Mouse (Mus musculus): ENCODE measurements around the gene Skint3. TPM values are rescaled to one million over a fixed set of nuclear protein-coding genes. Genes with fewer than 3 reads are reported as not detected.

Gene Skint3
- polyA plus RNA-seq (2011; ENCODE audit: insufficient read depth, insufficient read length, low read depth, missing spikeins), result not detected in 2 replicates

DNA sequence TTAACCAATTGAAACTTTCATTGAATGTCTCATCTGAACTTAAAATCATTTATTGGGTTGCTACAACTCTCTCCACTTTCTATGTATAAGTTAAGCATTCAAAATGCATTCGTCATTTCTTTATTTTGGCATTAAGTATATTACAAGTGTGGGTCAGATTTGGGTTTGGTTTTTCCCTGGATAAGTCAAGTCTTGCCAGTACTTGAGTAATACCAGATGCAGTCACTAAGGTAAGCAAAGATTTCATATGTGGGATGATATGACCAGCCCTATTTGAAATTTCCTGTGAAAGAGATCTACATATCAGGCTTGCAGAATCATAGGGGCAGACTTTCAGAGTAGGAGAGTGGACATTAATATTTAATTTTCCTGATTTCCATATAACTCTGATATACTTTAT lies at the start of gene Skint3:
Gene Skint3, plus strand, starts transcription at position 301 of the 400 bp plus-strand sequence.
- H3K9ac ChIP-seq (ENCODE audit: low read depth, poor library complexity, severe bottlenecking), result no peak within 1 kb of the TSS
- no peak for TF ChIP-seq CTCF (IDR thresholded peaks at IDR 0.05; ENCODE audit: low read depth, low read length)
- TF ChIP-seq EP300 (IDR thresholded peaks at IDR 0.05; ENCODE audit: insufficient read depth, low read depth, low read length), result no peak
- TF ChIP-seq POLR2A (IDR thresholded peaks at IDR 0.05; ENCODE audit: insufficient read depth, low read length), result no peak
- no peak within 1 kb of the TSS for H3K4me3 ChIP-seq (ENCODE audit: low read depth, low read length)
- H3K4me1 ChIP-seq (ENCODE audit: control insufficient read depth, insufficient read depth, low read length), result no peaks in the 10 kb centered on the region
- H3K27ac ChIP-seq (ENCODE audit: insufficient read depth, low read length), result no peak within 1 kb of the TSS
- no peaks in the 10 kb centered on the region for H3K9me3 ChIP-seq (replicated peaks; ENCODE audit: control insufficient read depth, insufficient read depth, low read length, poor library complexity, severe bottlenecking)
- H3K27me3 ChIP-seq (ENCODE audit: control insufficient read depth, insufficient read depth, low read length, poor library complexity, severe bottlenecking), result no peaks in the 10 kb centered on the region
- no peaks in the 10 kb centered on the region for H3K36me3 ChIP-seq (ENCODE audit: control insufficient read depth, insufficient read depth, low read length, poor library complexity, severe bottlenecking)

DNA sequence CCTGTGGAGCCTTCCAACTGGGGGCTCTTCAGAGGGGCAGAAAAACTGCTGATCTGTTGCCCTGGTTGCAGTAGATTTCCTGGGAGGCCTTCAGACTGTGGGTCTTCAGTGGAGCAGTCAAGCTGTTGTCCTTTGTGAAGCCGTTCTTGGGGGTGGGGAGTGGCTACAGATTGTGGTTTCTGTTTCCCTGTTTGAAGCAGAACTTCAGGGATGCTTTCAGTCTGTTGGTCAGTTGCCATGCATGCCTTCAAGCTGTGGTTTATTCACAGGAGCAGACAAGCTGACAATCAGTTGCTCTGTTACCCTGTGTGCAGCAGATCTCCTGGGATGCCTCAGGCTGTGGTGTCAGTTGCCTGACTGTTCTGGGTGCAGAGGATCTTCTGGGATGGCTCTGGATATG lies 11.4 kb downstream of the Skint3 start:
- Histone ChIP-seq H3K27ac (ENCODE audit: insufficient read depth, low read length) (no peak overlapping the region), H3K36me3 (ENCODE audit: control insufficient read depth, insufficient read depth, low read length, poor library complexity, severe bottlenecking) (no peaks in the 10 kb centered on the region), H3K9me3 (replicated peaks; ENCODE audit: control insufficient read depth, insufficient read depth, low read length, poor library complexity, severe bottlenecking) (no peaks in the 10 kb centered on the region), H3K4me1 (ENCODE audit: control insufficient read depth, insufficient read depth, low read length) (no peaks in the 10 kb centered on the region), H3K4me3 (ENCODE audit: low read depth, low read length) (no peak overlapping the region), H3K9ac (ENCODE audit: low read depth, poor library complexity, severe bottlenecking) (no peak overlapping the region), H3K27me3 (ENCODE audit: control insufficient read depth, insufficient read depth, low read length, poor library complexity, severe bottlenecking) (no peaks in the 10 kb centered on the region)
- no peak for TF ChIP-seq EP300 (IDR thresholded peaks at IDR 0.05; ENCODE audit: insufficient read depth, low read depth, low read length)
- no peak for TF ChIP-seq POLR2A (IDR thresholded peaks at IDR 0.05; ENCODE audit: insufficient read depth, low read length)
- TF ChIP-seq CTCF (IDR thresholded peaks at IDR 0.05; ENCODE audit: low read depth, low read length), result no peak

DNA sequence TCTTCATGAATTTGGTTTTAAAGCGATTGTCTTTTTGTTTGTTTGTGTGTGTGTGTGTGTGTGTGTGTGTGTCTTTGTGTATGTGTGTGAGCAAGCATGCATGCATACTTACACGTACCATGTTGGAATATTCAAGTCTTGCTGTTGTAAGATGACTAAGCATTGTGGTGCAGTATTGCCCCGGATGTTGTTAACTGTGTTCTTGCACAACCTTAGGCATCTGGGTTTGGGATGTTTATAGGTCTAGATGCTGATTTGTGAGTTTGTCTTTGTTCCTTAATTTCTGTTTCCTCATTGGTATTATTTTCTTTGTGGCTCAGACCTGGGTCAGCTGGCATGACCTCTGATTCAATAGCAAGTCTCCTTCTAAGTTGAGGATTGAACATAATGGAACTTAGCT lies 11.9 kb downstream of the Skint3 start:
- Histone ChIP-seq H3K27ac (ENCODE audit: insufficient read depth, low read length) (no peak overlapping the region), H3K4me3 (ENCODE audit: low read depth, low read length) (no peak overlapping the region), H3K9me3 (replicated peaks; ENCODE audit: control insufficient read depth, insufficient read depth, low read length, poor library complexity, severe bottlenecking) (no peaks in the 10 kb centered on the region), H3K36me3 (ENCODE audit: control insufficient read depth, insufficient read depth, low read length, poor library complexity, severe bottlenecking) (no peaks in the 10 kb centered on the region), H3K27me3 (ENCODE audit: control insufficient read depth, insufficient read depth, low read length, poor library complexity, severe bottlenecking) (no peaks in the 10 kb centered on the region), H3K4me1 (ENCODE audit: control insufficient read depth, insufficient read depth, low read length) (no peaks in the 10 kb centered on the region), H3K9ac (ENCODE audit: low read depth, poor library complexity, severe bottlenecking) (no peak overlapping the region)
- no peak for TF ChIP-seq EP300 (IDR thresholded peaks at IDR 0.05; ENCODE audit: insufficient read depth, low read depth, low read length)
- no peak for TF ChIP-seq CTCF (IDR thresholded peaks at IDR 0.05; ENCODE audit: low read depth, low read length)
- no peak for TF ChIP-seq POLR2A (IDR thresholded peaks at IDR 0.05; ENCODE audit: insufficient read depth, low read length)

DNA sequence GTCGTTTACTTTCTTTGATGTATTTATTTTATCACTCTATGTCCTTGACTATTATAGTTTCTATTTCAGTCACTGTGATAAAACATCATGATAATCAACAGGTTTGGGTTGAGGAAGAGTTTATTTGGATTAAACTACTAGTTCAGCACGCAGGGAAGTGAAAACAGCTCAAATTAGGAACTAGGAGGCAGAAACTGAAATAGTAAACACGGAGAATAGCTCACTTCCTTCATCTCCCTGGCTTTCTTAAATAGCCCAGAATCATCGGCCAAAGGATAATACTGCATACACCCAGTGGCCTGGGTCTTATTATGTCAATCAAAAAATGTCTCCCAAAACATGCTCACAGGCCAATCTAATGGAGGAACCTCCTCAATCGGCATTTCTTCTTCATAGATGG lies 24.0 kb downstream of the Skint3 start:
- H3K4me1 ChIP-seq (ENCODE audit: control insufficient read depth, insufficient read depth, low read length), result no peaks in the 10 kb centered on the region
- TF ChIP-seq EP300 (IDR thresholded peaks at IDR 0.05; ENCODE audit: insufficient read depth, low read depth, low read length) (no peak), POLR2A (IDR thresholded peaks at IDR 0.05; ENCODE audit: insufficient read depth, low read length) (no peak), CTCF (IDR thresholded peaks at IDR 0.05; ENCODE audit: low read depth, low read length) (no peak)
- H3K36me3 ChIP-seq (ENCODE audit: control insufficient read depth, insufficient read depth, low read length, poor library complexity, severe bottlenecking), result no peaks in the 10 kb centered on the region
- no peaks in the 10 kb centered on the region for H3K9me3 ChIP-seq (replicated peaks; ENCODE audit: control insufficient read depth, insufficient read depth, low read length, poor library complexity, severe bottlenecking)
- no peaks in the 10 kb centered on the region for H3K27me3 ChIP-seq (ENCODE audit: control insufficient read depth, insufficient read depth, low read length, poor library complexity, severe bottlenecking)
- H3K9ac ChIP-seq (ENCODE audit: low read depth, poor library complexity, severe bottlenecking), result no peak overlapping the region
- no peak overlapping the region for H3K27ac ChIP-seq (ENCODE audit: insufficient read depth, low read length)
- no peak overlapping the region for H3K4me3 ChIP-seq (ENCODE audit: low read depth, low read length)

DNA sequence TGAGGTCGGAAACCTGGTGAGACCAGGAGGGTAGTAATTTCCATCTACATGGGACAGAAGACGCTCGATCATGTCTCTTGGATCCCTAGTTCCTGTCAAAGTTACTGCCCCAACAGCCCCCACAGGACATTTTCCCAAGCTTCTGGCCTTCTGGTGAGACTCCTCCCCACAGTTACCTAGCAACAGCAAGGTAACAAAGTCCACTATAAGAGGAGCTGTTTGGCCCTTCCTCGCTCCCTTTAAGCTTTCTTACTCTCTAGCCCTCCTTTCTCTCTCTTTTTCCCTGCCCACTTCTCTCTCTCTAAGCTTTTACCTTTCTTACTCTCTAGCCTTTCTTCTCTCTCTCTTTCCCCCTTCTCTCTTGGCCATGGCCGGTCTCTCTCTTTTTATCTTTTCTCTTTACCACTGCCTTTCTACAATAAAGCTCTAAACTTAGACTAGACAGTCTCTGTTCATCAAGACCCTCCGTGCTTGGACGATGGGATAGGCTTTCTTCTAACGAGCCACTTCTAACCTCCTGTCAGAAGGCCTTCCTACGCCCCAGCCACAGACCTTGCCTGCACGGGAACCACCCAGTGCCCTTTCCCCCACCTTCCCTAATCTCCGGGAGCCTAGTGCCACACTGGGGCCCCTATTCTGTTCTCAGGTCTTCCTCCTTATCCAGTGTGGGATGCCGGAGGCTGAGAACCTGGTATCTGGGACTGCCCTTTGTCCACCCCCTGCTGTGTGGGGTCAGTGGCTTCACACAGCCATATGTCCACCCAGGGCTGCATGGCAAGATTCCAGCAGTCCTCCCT lies 55.3 kb downstream of the Skint3 start:
- Histone ChIP-seq H3K36me3 (ENCODE audit: control insufficient read depth, insufficient read depth, low read length, poor library complexity, severe bottlenecking) (no peaks in the 10 kb centered on the region), H3K27ac (ENCODE audit: insufficient read depth, low read length) (no peak overlapping the region), H3K9ac (ENCODE audit: low read depth, poor library complexity, severe bottlenecking) (no peak overlapping the region), H3K4me1 (ENCODE audit: control insufficient read depth, insufficient read depth, low read length) (no peaks in the 10 kb centered on the region), H3K27me3 (ENCODE audit: control insufficient read depth, insufficient read depth, low read length, poor library complexity, severe bottlenecking) (no peaks in the 10 kb centered on the region), H3K4me3 (ENCODE audit: low read depth, low read length) (no peak overlapping the region), H3K9me3 (replicated peaks; ENCODE audit: control insufficient read depth, insufficient read depth, low read length, poor library complexity, severe bottlenecking) (no peaks in the 10 kb centered on the region)
- TF ChIP-seq EP300 (IDR thresholded peaks at IDR 0.05; ENCODE audit: insufficient read depth, low read depth, low read length), result no peak
- TF ChIP-seq POLR2A (IDR thresholded peaks at IDR 0.05; ENCODE audit: insufficient read depth, low read length), result no peak
- no peak for TF ChIP-seq CTCF (IDR thresholded peaks at IDR 0.05; ENCODE audit: low read depth, low read length)

DNA sequence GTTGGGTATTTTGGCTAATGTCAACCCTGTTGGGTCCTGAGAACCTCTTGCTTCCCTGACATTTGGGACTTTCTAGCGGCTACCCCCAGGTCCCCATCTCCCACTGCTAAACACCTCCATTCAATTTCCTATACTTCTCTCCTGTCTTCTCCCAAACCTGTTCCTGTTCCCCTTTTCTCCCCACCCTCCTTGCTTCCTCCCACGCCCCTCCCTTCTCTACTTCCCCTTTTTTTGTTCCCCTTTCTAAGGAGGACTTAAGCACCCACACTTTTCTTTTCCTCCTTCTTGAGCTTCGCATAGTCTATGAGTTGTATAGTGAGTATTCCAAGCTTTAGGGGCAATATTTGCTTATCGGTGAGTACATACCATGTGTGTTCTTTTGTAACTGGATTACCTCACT lies 56.4 kb downstream of the Skint3 start:
- no peaks in the 10 kb centered on the region for H3K4me1 ChIP-seq (ENCODE audit: control insufficient read depth, insufficient read depth, low read length)
- no peak for TF ChIP-seq CTCF (IDR thresholded peaks at IDR 0.05; ENCODE audit: low read depth, low read length)
- TF ChIP-seq POLR2A (IDR thresholded peaks at IDR 0.05; ENCODE audit: insufficient read depth, low read length), result no peak
- TF ChIP-seq EP300 (IDR thresholded peaks at IDR 0.05; ENCODE audit: insufficient read depth, low read depth, low read length), result no peak
- H3K27me3 ChIP-seq (ENCODE audit: control insufficient read depth, insufficient read depth, low read length, poor library complexity, severe bottlenecking), result no peaks in the 10 kb centered on the region
- H3K9ac ChIP-seq (ENCODE audit: low read depth, poor library complexity, severe bottlenecking), result no peak overlapping the region
- no peaks in the 10 kb centered on the region for H3K9me3 ChIP-seq (replicated peaks; ENCODE audit: control insufficient read depth, insufficient read depth, low read length, poor library complexity, severe bottlenecking)
- no peak overlapping the region for H3K27ac ChIP-seq (ENCODE audit: insufficient read depth, low read length)
- no peak overlapping the region for H3K4me3 ChIP-seq (ENCODE audit: low read depth, low read length)
- no peaks in the 10 kb centered on the region for H3K36me3 ChIP-seq (ENCODE audit: control insufficient read depth, insufficient read depth, low read length, poor library complexity, severe bottlenecking)

All from ES-Bruce4 (cell line).